Mouse (Mus musculus) embryonic facial prominence, embryonic 12.5 days (tissue): ENCODE results near the gene Khnyn. TPM values are rescaled to one million over a fixed set of nuclear protein-coding genes. Genes with fewer than 3 reads are reported as not detected.

Experiments used
- ATAC-seq: fragments of 200-750 bp; cut with Nextera tagmentation; 2 replicates; pipeline ENCODE4 v1.8.0; 2017; ENCODE audit not compliant: insufficient number of reproducible peaks, insufficient read depth, low FRiP score, low TSS enrichment
- H3K27ac ChIP-seq: fragments of 300-500 bp; sonication (generic); 2 replicates; pipeline ENCODE4 v1.5.1; 2016; ENCODE audit warnings: mild to moderate bottlenecking
- H3K27me3 ChIP-seq: fragments of 300-500 bp; sonication (generic); 2 replicates; pipeline ENCODE4 v1.6.1; 2016; ENCODE audit warnings: mild to moderate bottlenecking, moderate library complexity
- H3K36me3 ChIP-seq: fragments of 300-500 bp; sonication (generic); 2 replicates; pipeline ENCODE4 v1.6.1; 2016; ENCODE audit warnings: mild to moderate bottlenecking
- H3K4me1 ChIP-seq: fragments of 300-500 bp; sonication (generic); 2 replicates; pipeline ENCODE4 v1.6.1; 2016
- H3K4me2 ChIP-seq: fragments of 300-500 bp; sonication (generic); replicated peaks from 2 replicates; pipeline ENCODE4 v1.6.1; 2016; ENCODE audit warnings: mild to moderate bottlenecking, moderate library complexity
- H3K4me3 ChIP-seq: fragments of 300-500 bp; sonication (generic); 2 replicates; pipeline ENCODE4 v1.5.1; 2016; ENCODE audit warnings: mild to moderate bottlenecking
- H3K9ac ChIP-seq: fragments of 300-500 bp; sonication (generic); 2 replicates; pipeline ENCODE4 v1.6.1; 2016; ENCODE audit warnings: mild to moderate bottlenecking, moderate library complexity
- H3K9me3 ChIP-seq: fragments of 300-500 bp; sonication (generic); 2 replicates; pipeline ENCODE4 v1.6.1; 2016; ENCODE audit warnings: mild to moderate bottlenecking, moderate library complexity
- WGBS: fragments of 180-500 bp; shearing (Covaris S2); methylation state at CpG from one replicate; pipeline ENCODE4 v1.1.7; 2016; 5-methylcytosine and 5-hydroxymethylcytosine counted together
- polyA plus RNA-seq: library from polyadenylated mRNA; unstranded; fragments of >200 nt; fragmentation: Nextera tagmentation; extraction: Ambion mirVana; gene quantifications from 2 replicates; pipeline ENCODE4 v1.2.1, GENCODE M21; 2016

Gene Khnyn
- polyA plus RNA-seq, 1 experiment from 2014 or later: 31.8 TPM

GRCm38 (mm10) chr14:55926847-55927246, 42.1 kb downstream of the Khnyn start:
- Histone ChIP-seq H3K36me3 (no peaks in the 10 kb centered on the region), H3K4me1 (peaks cover 4% of the 10 kb centered on the region; the same call in 1 of the 2 replicates), H3K4me3 (no peak overlapping the region), H3K9ac (no peak overlapping the region), H3K27me3 (no peaks in the 10 kb centered on the region), H3K9me3 (no peaks in the 10 kb centered on the region), H3K27ac (no peak overlapping the region), H3K4me2 (no peak overlapping the region)
- ATAC-seq: no peak
- WGBS: 79% methylated on average over 4 of the region's 4 CpGs

- ATAC-seq: no peak
- Histone ChIP-seq H3K27ac (no peak overlapping the region), H3K4me1 (peaks cover 4% of the 10 kb centered on the region; the same call in 1 of the 2 replicates), H3K9me3 (no peaks in the 10 kb centered on the region), H3K36me3 (no peaks in the 10 kb centered on the region), H3K27me3 (no peaks in the 10 kb centered on the region), H3K4me3 (no peak overlapping the region), H3K9ac (no peak overlapping the region), H3K4me2 (no peak overlapping the region)
- 47% methylated on average over 12 of the region's 12 CpGs for WGBS
Measured at GRCm38 (mm10) chr14:55929263-55929997, 44.7 kb downstream of the Khnyn start.

- 31% methylated on average over 7 of the region's 7 CpGs for WGBS
- Histone ChIP-seq H3K27me3 (no peaks in the 10 kb centered on the region), H3K27ac (no peak overlapping the region), H3K9ac (no peak overlapping the region), H3K4me1 (peaks cover 4% of the 10 kb centered on the region; the same call in 1 of the 2 replicates), H3K4me2 (no peak overlapping the region), H3K9me3 (no peaks in the 10 kb centered on the region), H3K4me3 (no peak overlapping the region), H3K36me3 (no peaks in the 10 kb centered on the region)
- ATAC-seq: no peak
Measured at GRCm38 (mm10) chr14:55933586-55933985, 48.8 kb downstream of the Khnyn start.

GRCm38 (mm10) chr14:55940070-55940800, 55.5 kb downstream of the Khnyn start:
- WGBS: 46% methylated on average over 7 of the region's 7 CpGs
- no peak for ATAC-seq
- Histone ChIP-seq H3K4me1 (no peaks in the 10 kb centered on the region), H3K9ac (no peak overlapping the region), H3K27me3 (no peaks in the 10 kb centered on the region; the same call in 1 of the 2 replicates), H3K9me3 (no peaks in the 10 kb centered on the region), H3K36me3 (no peaks in the 10 kb centered on the region), H3K4me3 (no peak overlapping the region), H3K4me2 (no peak overlapping the region), H3K27ac (no peak overlapping the region)

- no peak overlapping the region for H3K4me2 ChIP-seq
- H3K9me3 ChIP-seq: no peaks in the 10 kb centered on the region
- no peaks in the 10 kb centered on the region; the same call in 1 of the 2 replicates for H3K27me3 ChIP-seq
- no peaks in the 10 kb centered on the region for H3K4me1 ChIP-seq
- no peak overlapping the region for H3K4me3 ChIP-seq
- H3K9ac ChIP-seq: no peak overlapping the region
- WGBS: 84% methylated on average over 11 of the region's 11 CpGs
- no peak overlapping the region for H3K27ac ChIP-seq
- ATAC-seq: no peak
- no peaks in the 10 kb centered on the region for H3K36me3 ChIP-seq
Measured at GRCm38 (mm10) chr14:55943601-55944000, 58.9 kb downstream of the Khnyn start.

GRCm38 (mm10) chr14:55944575-55944974, 59.8 kb downstream of the Khnyn start, which contains the start of gene Cma1:
TSS of gene Cma1 (minus strand) at chr14:55944675.
- no peaks in the 10 kb centered on the region for H3K4me1 ChIP-seq
- H3K27ac ChIP-seq: no peak within 1 kb of the TSS
- H3K4me2 ChIP-seq: no peak within 1 kb of the TSS
- 75% methylated on average over 4 of the region's 4 CpGs for WGBS
- H3K9me3 ChIP-seq: no peaks in the 10 kb centered on the region
- H3K27me3 ChIP-seq: no peaks in the 10 kb centered on the region; the same call in 1 of the 2 replicates
- H3K36me3 ChIP-seq: no peaks in the 10 kb centered on the region
- H3K9ac ChIP-seq: no peak within 1 kb of the TSS
- no peak for ATAC-seq
- H3K4me3 ChIP-seq: no peak within 1 kb of the TSS

- no peak overlapping the region for H3K4me2 ChIP-seq
- no peaks in the 10 kb centered on the region for H3K36me3 ChIP-seq
- 72% methylated on average over 2 of the region's 2 CpGs for WGBS
- no peak for ATAC-seq
- H3K27me3 ChIP-seq: no peaks in the 10 kb centered on the region; the same call in 1 of the 2 replicates
- no peaks in the 10 kb centered on the region for H3K9me3 ChIP-seq
- no peaks in the 10 kb centered on the region for H3K4me1 ChIP-seq
- no peak overlapping the region for H3K9ac ChIP-seq
- no peak overlapping the region for H3K27ac ChIP-seq
- no peak overlapping the region for H3K4me3 ChIP-seq
Measured at GRCm38 (mm10) chr14:55946269-55946969, 61.7 kb downstream of the Khnyn start.

Other genes with a start within 250 kb of the Khnyn start
- 99.8 and 117 TPM in 2 replicates for gene Ipo4, start 249.0 kb upstream of the Khnyn start, polyA plus RNA-seq
- gene Gm49378, start 247.1 kb upstream of the Khnyn start, polyA plus RNA-seq: 0.87 and 3.0 TPM in 2 replicates
- 102 TPM in 2 replicates for gene Tm9sf1, start 241.1 kb upstream of the Khnyn start, polyA plus RNA-seq
- gene Tssk4, start 234.8 kb upstream of the Khnyn start, polyA plus RNA-seq: 0.55 and 0.97 TPM in 2 replicates
- gene Mdp1, start 224.4 kb upstream of the Khnyn start, polyA plus RNA-seq: 64.9 and 66.4 TPM in 2 replicates
- 74.7 and 78.3 TPM in 2 replicates for gene Gmpr2, start 213.0 kb upstream of the Khnyn start, polyA plus RNA-seq
- gene Nedd8, start 212.8 kb upstream of the Khnyn start, polyA plus RNA-seq: 585 and 596 TPM in 2 replicates
- gene Tinf2, start 203.1 kb upstream of the Khnyn start, polyA plus RNA-seq: 54.1 and 54.2 TPM in 2 replicates
- 1.6 and 1.7 TPM in 2 replicates for gene Tgm1, start 171.0 kb upstream of the Khnyn start, polyA plus RNA-seq
- 27.8 and 30.3 TPM in 2 replicates for gene Rabggta, start 162.7 kb upstream of the Khnyn start, polyA plus RNA-seq
- gene Dhrs1, start 139.3 kb upstream of the Khnyn start, polyA plus RNA-seq: 81.5 and 86.7 TPM in 2 replicates
- gene Nop9, start 139.3 kb upstream of the Khnyn start, polyA plus RNA-seq: 51.0 and 57.3 TPM in 2 replicates
- 0.19 and 0.50 TPM in 2 replicates for gene Cideb, start 126.5 kb upstream of the Khnyn start, polyA plus RNA-seq
- gene Ltb4r2, start 123.5 kb upstream of the Khnyn start, polyA plus RNA-seq: 0.55 and 0.60 TPM in 2 replicates
- gene Ltb4r1, start 119.0 kb upstream of the Khnyn start, polyA plus RNA-seq: 0.48 and 0.60 TPM in 2 replicates
- 21.3 and 24.2 TPM in 2 replicates for gene Adcy4, start 100.9 kb upstream of the Khnyn start, polyA plus RNA-seq
- 45.5 and 50.3 TPM in 2 replicates for gene Ripk3, start 96.1 kb upstream of the Khnyn start, polyA plus RNA-seq
- gene Nfatc4, start 61.8 kb upstream of the Khnyn start, polyA plus RNA-seq: 154 and 161 TPM in 2 replicates
- 41.4 and 41.7 TPM in 2 replicates for gene Nynrin, start 30.9 kb upstream of the Khnyn start, polyA plus RNA-seq
- 0.28 and 0.42 TPM in 2 replicates for gene Cbln3, start 555 bp upstream of the Khnyn start, polyA plus RNA-seq
- gene Sdr39u1, start 15.3 kb downstream of the Khnyn start, polyA plus RNA-seq: 69.9 and 77.7 TPM in 2 replicates
- 0.60 and 0.85 TPM in 2 replicates for gene Cma1, start 59.7 kb downstream of the Khnyn start, polyA plus RNA-seq
- gene Cma2, start 66.0 kb downstream of the Khnyn start, polyA plus RNA-seq: not detected in 2 replicates
- not detected in 2 replicates for gene Mcpt1, start 133.0 kb downstream of the Khnyn start, polyA plus RNA-seq
- not detected in 2 replicates for gene Mcpt9, start 145.5 kb downstream of the Khnyn start, polyA plus RNA-seq
- gene Mcpt2, start 157.1 kb downstream of the Khnyn start, polyA plus RNA-seq: not detected in 2 replicates
- gene Mcpt4, start 177.4 kb downstream of the Khnyn start, polyA plus RNA-seq: not detected in 2 replicates
- not detected in 2 replicates for gene Mcpt8, start 200.3 kb downstream of the Khnyn start, polyA plus RNA-seq
- not detected in 2 replicates for gene Ctsg, start 217.6 kb downstream of the Khnyn start, polyA plus RNA-seq
- not detected in 2 replicates for gene Gzme, start 235.7 kb downstream of the Khnyn start, polyA plus RNA-seq
- not detected in 2 replicates for gene Gzmd, start 247.7 kb downstream of the Khnyn start, polyA plus RNA-seq